Mouse (Mus musculus) kidney, adult 2 months (tissue): ENCODE measurements at regions not wholly inside any gene's neighbourhood (a gene's known extent, or its start where the extent isn't known, plus 50 kb on each side); places are given as distances from the start of the nearest gene placed in this dataset.

Experiments
- CTCF ChIP-seq: fragments of 200-500 bp; conservative IDR thresholded peaks from 2 replicates; pipeline ENCODE4 v1.5.1; 2011; ENCODE audit warnings: low read depth, mild to moderate bottlenecking, control low read depth, low read length, moderate library complexity, mixed read lengths; ENCODE audit not compliant: insufficient read depth, insufficient read length
- POLR2A ChIP-seq: fragments of 200-500 bp; IDR thresholded peaks from one replicate; pipeline ENCODE4 v1.6.1; 2011; ENCODE audit warnings: low read depth, low read length, control low read depth

DNA sequence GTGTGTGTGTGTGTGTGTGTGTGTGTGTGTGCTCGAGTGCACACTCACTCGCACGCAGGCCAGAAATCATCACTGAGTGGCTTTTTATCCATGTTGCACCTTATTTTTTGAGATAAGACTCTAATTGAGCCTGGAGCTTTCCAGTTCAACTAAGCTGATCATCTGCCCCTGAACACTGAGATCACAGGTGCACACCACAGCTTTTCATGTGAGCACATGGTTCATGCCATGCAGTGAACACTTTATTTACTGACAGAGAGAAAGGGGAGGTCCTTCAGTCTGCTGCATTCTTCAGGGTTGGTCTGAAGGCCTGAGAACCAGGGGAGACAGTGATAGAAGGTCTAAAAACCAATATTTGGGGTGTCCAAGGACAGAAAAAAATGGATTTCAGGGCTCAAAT is 161.7 kb upstream of the Olig3 start:
- TF ChIP-seq POLR2A (no peak), CTCF (no peak)
